Mouse (Mus musculus) stomach, embryonic 14.5 days (tissue): ENCODE results near the gene Wfdc8. TPM values are rescaled to one million over a fixed set of nuclear protein-coding genes. Genes with fewer than 3 reads are reported as not detected.
"Not testable (repeated sequence)": the region's sequence is repeated elsewhere in the genome, so short reads cannot be mapped to it uniquely, and the experiment has no call there.

Source experiments
- ATAC-seq: fragments of 200-750 bp; cut with Nextera tagmentation; 2 replicates; pipeline ENCODE4 v1.8.0; 2017; ENCODE audit warnings: low read depth, moderate TSS enrichment; ENCODE audit not compliant: insufficient number of reproducible peaks, insufficient read depth, low FRiP score
- H3K27ac ChIP-seq: fragments of 300-500 bp; sonication (generic); 2 replicates; pipeline ENCODE4 v1.5.1; 2014; ENCODE audit warnings: mild to moderate bottlenecking, low read length, moderate library complexity, mixed read lengths
- H3K27me3 ChIP-seq: fragments of 300-500 bp; sonication (generic); 2 replicates; pipeline ENCODE4 v1.6.1; 2014; ENCODE audit warnings: low read length, control low read depth, mixed read lengths; ENCODE audit not compliant: control insufficient read depth, insufficient read depth
- H3K36me3 ChIP-seq: fragments of 300-500 bp; sonication (generic); 2 replicates; pipeline ENCODE4 v1.6.1; 2014; ENCODE audit warnings: mild to moderate bottlenecking, control low read depth, low read length, moderate library complexity, mixed read lengths; ENCODE audit not compliant: control insufficient read depth, insufficient read depth
- H3K4me1 ChIP-seq: fragments of 300-500 bp; sonication (generic); 2 replicates; pipeline ENCODE4 v1.6.1; 2014; ENCODE audit warnings: low read length, control low read depth, mixed read lengths; ENCODE audit not compliant: control insufficient read depth, insufficient read depth
- H3K4me2 ChIP-seq: fragments of 300-500 bp; sonication (generic); replicated peaks from 2 replicates; pipeline ENCODE4 v1.6.1; 2014; ENCODE audit warnings: low read depth, low read length, control low read depth
- H3K4me3 ChIP-seq: fragments of 300-500 bp; sonication (generic); 2 replicates; pipeline ENCODE4 v1.5.1; 2014; ENCODE audit warnings: low read depth, low read length, control low read depth
- H3K9ac ChIP-seq: fragments of 300-500 bp; sonication (generic); replicated peaks from 2 replicates; pipeline ENCODE4 v1.6.1; 2014; ENCODE audit warnings: low read depth, mild to moderate bottlenecking, control low read depth, low read length, moderate library complexity, mixed read lengths
- H3K9me3 ChIP-seq: fragments of 300-500 bp; sonication (generic); 2 replicates; pipeline ENCODE4 v1.6.1; 2016; ENCODE audit warnings: low read depth, low read length, control low read depth; ENCODE audit not compliant: control insufficient read depth
- WGBS: fragments of 180-500 bp; shearing (Covaris S2); extraction: QIAGEN DNeasy Blood & Tissue Kit; methylation state at CpG from one replicate; pipeline ENCODE4 v1.1.7; 2014; 5-methylcytosine and 5-hydroxymethylcytosine counted together
- polyA plus RNA-seq: library from polyadenylated mRNA; unstranded; fragments of >200 nt; fragmentation: Nextera tagmentation; extraction: Ambion mirVana; gene quantifications from 2 replicates; pipeline ENCODE4 v1.2.1, GENCODE M21; 2014

Wfdc8 gene
- polyA plus RNA-seq, result not detected in 2 replicates

DNA sequence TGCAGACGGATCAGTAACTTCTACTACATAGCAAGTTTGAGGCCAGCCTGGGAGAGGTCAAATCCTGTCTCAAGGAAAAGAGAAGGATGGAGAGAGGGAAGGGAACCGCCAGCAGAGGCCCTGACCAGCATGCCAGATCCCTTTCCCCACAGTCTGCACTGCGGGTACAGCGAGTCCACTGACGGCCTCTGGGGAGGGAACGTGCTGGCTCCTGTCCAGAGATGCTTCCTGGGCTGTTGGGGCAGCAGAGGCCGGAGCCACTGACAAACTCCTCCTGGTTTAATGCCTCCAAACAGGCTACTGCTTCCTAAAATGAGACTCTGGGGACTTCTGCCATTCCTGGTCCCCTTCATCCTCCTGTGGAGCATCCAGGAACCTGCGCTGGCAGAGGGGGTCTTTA lies at the start of gene Wfdc8, which contains the start of gene Wfdc6b:
Gene Wfdc8 (minus strand): TSS at position 156 of the 400 bp plus-strand sequence.
Gene Wfdc6b (plus strand): TSS at position 52 of the 400 bp plus-strand sequence.
- not testable (repeated sequence) for H3K27ac ChIP-seq, H3K36me3 ChIP-seq, H3K9me3 ChIP-seq, H3K4me2 ChIP-seq, ATAC-seq, H3K27me3 ChIP-seq, H3K9ac ChIP-seq, H3K4me3 ChIP-seq, H3K4me1 ChIP-seq
- 42% methylated on average over 8 of the region's 8 CpGs for WGBS

DNA sequence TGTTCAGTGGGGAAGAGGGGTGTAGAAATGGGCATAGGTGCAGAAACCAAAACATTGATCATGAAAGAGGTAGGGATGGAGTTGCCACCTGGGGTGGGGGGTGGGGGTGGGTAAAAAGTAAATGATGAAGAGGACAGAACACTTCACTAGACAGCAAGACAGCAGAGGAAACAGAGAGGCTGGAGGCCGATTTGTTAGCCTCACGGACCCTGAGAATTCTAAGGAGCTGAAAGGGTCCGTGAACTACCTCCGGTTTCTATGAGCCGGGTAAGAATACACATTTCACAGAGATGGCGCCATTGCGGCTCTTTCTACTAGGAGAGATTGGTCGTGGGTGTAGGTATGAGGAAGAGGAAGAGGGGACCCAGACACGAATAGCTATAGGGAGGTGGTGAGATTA lies 43.1 kb upstream of the Wfdc8 start, which contains the start of gene Wfdc9:
Gene Wfdc9 (minus strand): TSS at position 101 of the 400 bp plus-strand sequence.
- no peaks in the 10 kb centered on the region for H3K27me3 ChIP-seq
- no peak within 1 kb of the TSS for H3K27ac ChIP-seq
- H3K36me3 ChIP-seq, result no peaks in the 10 kb centered on the region
- ATAC-seq, result no peak
- H3K9ac ChIP-seq, result no peak within 1 kb of the TSS
- WGBS, result 83% methylated on average over 9 of the region's 9 CpGs
- no peak within 1 kb of the TSS for H3K4me3 ChIP-seq
- H3K9me3 ChIP-seq, result no peaks in the 10 kb centered on the region
- H3K4me1 ChIP-seq, result no peaks in the 10 kb centered on the region
- H3K4me2 ChIP-seq, result no peak within 1 kb of the TSS

- H3K4me1 ChIP-seq, result no peaks in the 10 kb centered on the region
- ATAC-seq, result no peak
- H3K9me3 ChIP-seq, result no peaks in the 10 kb centered on the region
- H3K27ac ChIP-seq, result no peak within 1 kb of the TSS
- WGBS, result 14% methylated on average over 11 of the region's 11 CpGs
- no peak within 1 kb of the TSS for H3K4me2 ChIP-seq
- H3K9ac ChIP-seq, result no peak within 1 kb of the TSS
- H3K27me3 ChIP-seq, result no peaks in the 10 kb centered on the region
- no peaks in the 10 kb centered on the region for H3K36me3 ChIP-seq
- H3K4me3 ChIP-seq, result no peak within 1 kb of the TSS
Measured at GRCm38 (mm10) chr2:164655858-164656257, 42.4 kb upstream of the Wfdc8 start, which contains the start of gene Wfdc10. Wfdc10 (plus strand) TSS chr2:164656046.

GRCm38 (mm10) chr2:164641881-164642673 lies 28.7 kb upstream of the Wfdc8 start:
- H3K9ac ChIP-seq, result no peak overlapping the region
- H3K27ac ChIP-seq, result no peak overlapping the region
- no peaks in the 10 kb centered on the region for H3K36me3 ChIP-seq
- no peaks in the 10 kb centered on the region for H3K4me1 ChIP-seq
- no peak overlapping the region for H3K4me3 ChIP-seq
- ATAC-seq, result no peak
- no peak overlapping the region for H3K4me2 ChIP-seq
- no peaks in the 10 kb centered on the region for H3K9me3 ChIP-seq
- no peaks in the 10 kb centered on the region for H3K27me3 ChIP-seq
- 70% methylated on average over 13 of the region's 13 CpGs for WGBS

DNA sequence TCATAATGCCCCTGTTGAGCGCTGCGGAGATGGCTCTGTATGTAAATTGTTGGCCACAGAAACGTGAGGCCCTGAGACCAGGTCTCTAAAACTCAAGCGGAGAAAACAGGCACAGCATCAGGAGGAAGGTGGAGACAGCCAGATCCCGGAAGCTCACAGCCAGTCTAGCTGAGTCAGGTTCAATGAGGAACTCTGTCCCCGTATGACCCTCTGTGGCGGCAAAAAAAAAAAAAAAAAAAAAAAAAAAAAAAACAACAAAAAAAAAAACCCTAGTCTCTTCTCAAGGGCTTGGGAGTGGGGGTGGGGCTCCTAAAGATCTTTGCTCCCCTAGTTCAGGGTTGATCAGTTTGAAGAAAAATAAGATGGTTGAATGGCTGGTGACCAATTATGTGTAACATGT lies 27.7 kb upstream of the Wfdc8 start:
- H3K4me3 ChIP-seq, result no peak overlapping the region
- WGBS, result 67% methylated on average over 7 of the region's 7 CpGs

GRCm38 (mm10) chr2:164638696-164639095 lies 25.3 kb upstream of the Wfdc8 start, which contains the start of gene Wfdc16:
Wfdc16 (minus strand) TSS chr2:164638796.
- Histone ChIP-seq H3K4me1 (no peaks in the 10 kb centered on the region), H3K4me3 (no peak within 1 kb of the TSS), H3K36me3 (no peaks in the 10 kb centered on the region), H3K9me3 (no peaks in the 10 kb centered on the region), H3K27ac (no peak within 1 kb of the TSS), H3K9ac (no peak within 1 kb of the TSS), H3K27me3 (no peaks in the 10 kb centered on the region), H3K4me2 (no peak within 1 kb of the TSS)
- no peak for ATAC-seq
- 72% methylated on average over 3 of the region's 3 CpGs for WGBS

More for the DNA sequence above, 27.7 kb upstream of the Wfdc8 start:
- H3K4me1 ChIP-seq, result no peaks in the 10 kb centered on the region
- H3K36me3 ChIP-seq, result no peaks in the 10 kb centered on the region
- no peak for ATAC-seq
- no peak overlapping the region for H3K9ac ChIP-seq
- no peaks in the 10 kb centered on the region for H3K9me3 ChIP-seq
- no peak overlapping the region for H3K27ac ChIP-seq
- H3K4me2 ChIP-seq, result no peak overlapping the region
- no peaks in the 10 kb centered on the region for H3K27me3 ChIP-seq

DNA sequence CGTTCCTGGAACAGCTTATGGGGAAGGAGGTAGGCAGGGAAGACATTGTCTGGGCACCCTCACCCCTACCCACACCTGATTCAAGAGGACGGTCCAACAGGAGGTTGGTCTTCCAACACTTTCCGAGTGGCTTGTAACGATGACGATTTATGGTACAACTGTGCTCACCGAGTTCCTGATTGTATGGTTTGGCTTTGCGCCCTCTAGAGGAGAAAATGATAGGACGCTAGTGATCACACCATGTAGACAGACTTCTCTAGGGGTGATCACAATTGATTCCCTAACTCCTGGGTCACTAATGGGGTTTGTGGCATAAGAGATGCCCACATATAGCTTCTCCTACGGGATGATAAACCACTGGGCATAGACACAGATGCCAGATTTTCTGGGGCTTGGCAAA lies 21.8 kb upstream of the Wfdc8 start:
- H3K4me3 ChIP-seq, result no peak overlapping the region
- H3K4me1 ChIP-seq, result no peaks in the 10 kb centered on the region
- WGBS, result 83% methylated on average over 9 of the region's 9 CpGs
- H3K9me3 ChIP-seq, result no peaks in the 10 kb centered on the region
- no peaks in the 10 kb centered on the region for H3K27me3 ChIP-seq
- no peak for ATAC-seq
- no peaks in the 10 kb centered on the region for H3K36me3 ChIP-seq
- no peak overlapping the region for H3K4me2 ChIP-seq
- no peak overlapping the region for H3K27ac ChIP-seq
- H3K9ac ChIP-seq, result no peak overlapping the region

DNA sequence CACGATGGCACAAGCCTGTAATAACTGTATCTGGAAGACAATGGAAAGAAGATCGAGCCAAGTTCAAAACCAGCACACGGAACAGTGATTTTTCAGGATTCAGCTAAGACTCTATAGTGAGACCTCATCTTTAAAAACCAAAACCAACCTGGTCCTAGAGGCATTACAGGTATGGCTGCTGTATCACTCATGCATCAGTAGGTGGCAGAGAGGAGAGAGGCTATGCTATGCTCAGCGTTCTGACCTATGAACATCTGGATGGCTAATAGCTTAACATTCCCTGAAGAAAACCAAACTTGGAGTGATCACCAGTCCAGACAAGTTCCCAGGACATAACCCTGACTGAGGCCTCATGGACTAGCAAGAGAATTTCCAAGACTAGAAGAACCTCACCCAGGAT lies 8.3 kb upstream of the Wfdc8 start:
- Histone ChIP-seq H3K9me3 (no peaks in the 10 kb centered on the region), H3K27me3 (no peaks in the 10 kb centered on the region), H3K27ac (no peak overlapping the region), H3K4me1 (no peaks in the 10 kb centered on the region), H3K4me3 (no peak overlapping the region), H3K4me2 (no peak overlapping the region), H3K9ac (no peak overlapping the region), H3K36me3 (no peaks in the 10 kb centered on the region)
- WGBS, result 81% methylated on average over 4 of the region's 4 CpGs
- no peak for ATAC-seq
